Mouse (Mus musculus) midbrain, embryonic 10.5 days (tissue): ENCODE results near the gene Ablim2. TPM values are rescaled to one million over a fixed set of nuclear protein-coding genes. Genes with fewer than 3 reads are reported as not detected.

Experiments used
- polyA plus RNA-seq: library from polyadenylated mRNA; unstranded; fragments of >200 nt; fragmentation: Nextera tagmentation; extraction: Ambion mirVana; gene quantifications from 2 replicates; pipeline ENCODE4 v1.2.1, GENCODE M21; 2016

Gene Ablim2
- polyA plus RNA-seq, 1 experiment from 2014 or later, result 0.84 TPM

Other genes with a start within 250 kb of the Ablim2 start
- 3.5 and 4.9 TPM in 2 replicates for gene Cpz, start 232.2 kb upstream of the Ablim2 start, polyA plus RNA-seq
- gene Trmt44, start 182.8 kb upstream of the Ablim2 start, polyA plus RNA-seq, result 8.7 and 9.1 TPM in 2 replicates
- gene Acox3, start 174.8 kb upstream of the Ablim2 start, polyA plus RNA-seq, result 10.2 and 16.1 TPM in 2 replicates
- 5.2 and 7.6 TPM in 2 replicates for gene Htra3, start 78.1 kb upstream of the Ablim2 start, polyA plus RNA-seq
- 3.6 and 3.8 TPM in 2 replicates for gene Sh3tc1, start 17.9 kb upstream of the Ablim2 start, polyA plus RNA-seq
- 21.6 and 34.3 TPM in 2 replicates for gene Afap1, start 135.4 kb downstream of the Ablim2 start, polyA plus RNA-seq